Mouse (Mus musculus) frontal cortex, postnatal 36 days (tissue): ENCODE measurements around the gene Hmg20b.

Experiments used
- DNase-seq, 2 experiments: peaks; one replicate each; pipeline ENCODE4 v3.0.0; 2022; ENCODE audit warnings: low spot score in 2 of 2

The Hmg20b gene

GRCm38 (mm10) chr10:81350351-81351063, at the start of gene Hmg20b:
Gene Hmg20b (minus strand): TSS chr10:81350480.
- DNase-seq, result peak; percentile 100

- DNase-seq, result no peak
These were observed 49.6 kb upstream of the Hmg20b start for GRCm38 (mm10) chr10:81399798-81400308.

- no peak for DNase-seq
These were observed 49.0 kb upstream of the Hmg20b start for GRCm38 (mm10) chr10:81399296-81399695.

- no peak for DNase-seq
These were observed 46.5 kb upstream of the Hmg20b start for GRCm38 (mm10) chr10:81396749-81397148.

GRCm38 (mm10) chr10:81395865-81396264, 45.6 kb upstream of the Hmg20b start:
- no peak for DNase-seq

- DNase-seq, result no peak
These were observed 44.8 kb upstream of the Hmg20b start for GRCm38 (mm10) chr10:81395127-81395526.

- no peak for DNase-seq
These were observed 43.3 kb upstream of the Hmg20b start for GRCm38 (mm10) chr10:81393456-81394063.

- DNase-seq, result no peak
These were observed 42.5 kb upstream of the Hmg20b start, which contains the start of gene Smim24 for GRCm38 (mm10) chr10:81392781-81393185. Gene Smim24 (plus strand): TSS chr10:81393051.

GRCm38 (mm10) chr10:81392270-81392669, 42.0 kb upstream of the Hmg20b start:
- no peak for DNase-seq

- no peak for DNase-seq
These were observed 40.3 kb upstream of the Hmg20b start for GRCm38 (mm10) chr10:81390678-81390965.

GRCm38 (mm10) chr10:81389801-81390677, 39.8 kb upstream of the Hmg20b start:
- peak; percentile 69 to 78 for DNase-seq

GRCm38 (mm10) chr10:81389373-81389772, 39.1 kb upstream of the Hmg20b start:
- DNase-seq, result no peak

GRCm38 (mm10) chr10:81388505-81389055, 38.3 kb upstream of the Hmg20b start, which contains the start of gene Gm48552:
Gene Gm48552 (plus strand): TSS chr10:81389005.
- DNase-seq, result no peak

GRCm38 (mm10) chr10:81387716-81388115, 37.4 kb upstream of the Hmg20b start:
- no peak for DNase-seq

- no peak for DNase-seq
These were observed 35.5 kb upstream of the Hmg20b start for GRCm38 (mm10) chr10:81385603-81386306.

- no peak for DNase-seq
These were observed 34.3 kb upstream of the Hmg20b start for GRCm38 (mm10) chr10:81384605-81384982.

GRCm38 (mm10) chr10:81383802-81384604, 33.7 kb upstream of the Hmg20b start, which contains the start of the genes Dohh and Gm48551:
Gene Dohh (plus strand): TSS chr10:81384428.
Gene Gm48551 (plus strand): TSS chr10:81384466.
- peak; percentile 98 to 99 for DNase-seq

- DNase-seq, result no peak
These were observed 31.8 kb upstream of the Hmg20b start for GRCm38 (mm10) chr10:81382039-81382438.

- DNase-seq, result no peak
These were observed 29.6 kb upstream of the Hmg20b start for GRCm38 (mm10) chr10:81379809-81380378.

GRCm38 (mm10) chr10:81379183-81379553, 28.9 kb upstream of the Hmg20b start:
- DNase-seq, result no peak
